Mouse (Mus musculus): ENCODE data around the gene Rnpep. TPM values are rescaled to one million over a fixed set of nuclear protein-coding genes. Genes with fewer than 3 reads are reported as not detected.
A peak's percentile ranks its signal among the peaks of the same experiment; 100 is the strongest.
"Not testable (repeated sequence)": the region's sequence is repeated elsewhere in the genome, so short reads cannot be mapped to it uniquely, and the experiment has no call there.

The Rnpep gene
- polyA plus RNA-seq, 1 experiment from 2014 or later, result 101 TPM

- H3K4me1 ChIP-seq (replicated peaks), result peaks cover 8% of the 10 kb centered on the region
- H3K4me2 ChIP-seq, result no peak overlapping the region
- H3K27me3 ChIP-seq, result peaks cover 16% of the 10 kb centered on the region
- H3K36me3 ChIP-seq, result no peaks in the 10 kb centered on the region
- H3K9ac ChIP-seq, result no peak overlapping the region
- H3K4me3 ChIP-seq, result no peak overlapping the region
- H3K27ac ChIP-seq, result no peak overlapping the region
- whole genome bisulfite sequencing, result 73% methylated on average over 4 of the region's 4 CpGs
- no peaks in the 10 kb centered on the region for H3K9me3 ChIP-seq
- no peak for ATAC-seq (ENCODE audit: low FRiP score)
Observed at GRCm38 (mm10) chr1:135252854-135253253, 31.0 kb downstream of the Rnpep start.

GRCm38 (mm10) chr1:135251405-135251804, 32.5 kb downstream of the Rnpep start:
- WGBS, result 93% methylated on average over 8 of the region's 8 CpGs
- Histone ChIP-seq H3K9me3 (no peaks in the 10 kb centered on the region), H3K36me3 (no peaks in the 10 kb centered on the region), H3K4me1 (replicated peaks) (peaks cover 8% of the 10 kb centered on the region), H3K27ac (no peak overlapping the region), H3K9ac (no peak overlapping the region), H3K4me2 (no peak overlapping the region), H3K27me3 (peaks cover 9% of the 10 kb centered on the region), H3K4me3 (no peak overlapping the region)
- no peak for ATAC-seq (ENCODE audit: low FRiP score)

- Histone ChIP-seq H3K36me3 (no peaks in the 10 kb centered on the region), H3K27ac (no peak overlapping the region), H3K4me1 (replicated peaks) (peaks cover 8% of the 10 kb centered on the region), H3K27me3 (peaks cover 9% of the 10 kb centered on the region), H3K4me2 (no peak overlapping the region), H3K9me3 (no peaks in the 10 kb centered on the region), H3K4me3 (no peak overlapping the region), H3K9ac (no peak overlapping the region)
- ATAC-seq (ENCODE audit: low FRiP score), result no peak
- 72% methylated on average over 2 of the region's 3 CpGs for WGBS
Observed at GRCm38 (mm10) chr1:135250706-135251105, 33.2 kb downstream of the Rnpep start.

GRCm38 (mm10) chr1:135248434-135248850, 35.4 kb downstream of the Rnpep start:
- Histone ChIP-seq H3K4me1 (replicated peaks) (peaks cover 8% of the 10 kb centered on the region), H3K4me2 (peak overlapping the region; percentile 61), H3K9ac (peak overlapping the region; percentile 65), H3K27me3 (peaks cover 9% of the 10 kb centered on the region), H3K9me3 (no peaks in the 10 kb centered on the region), H3K27ac (no peak overlapping the region), H3K4me3 (peak overlapping the region; percentile 43), H3K36me3 (no peaks in the 10 kb centered on the region)
- WGBS, result 7% methylated on average over 15 of the region's 15 CpGs
- peak; percentile 92 for ATAC-seq (ENCODE audit: low FRiP score)

GRCm38 (mm10) chr1:135244014-135244413, 39.9 kb downstream of the Rnpep start:
- Histone ChIP-seq H3K4me2 (no peak overlapping the region), H3K36me3 (no peaks in the 10 kb centered on the region), H3K27ac (no peak overlapping the region), H3K9ac (no peak overlapping the region), H3K9me3 (no peaks in the 10 kb centered on the region), H3K27me3 (0 out of 2 replicates have a peak, but pooled peaks cover 2% of the 10 kb centered on the region), H3K4me1 (replicated peaks) (peaks cover 8% of the 10 kb centered on the region), H3K4me3 (no peak overlapping the region)
- ATAC-seq (ENCODE audit: low FRiP score), result no peak
- 84% methylated on average over 8 of the region's 8 CpGs for WGBS

- H3K27me3 ChIP-seq; H3K9ac ChIP-seq; H3K27ac ChIP-seq; H3K4me3 ChIP-seq; H3K9me3 ChIP-seq; H3K4me1 ChIP-seq (replicated peaks); ATAC-seq (ENCODE audit: low FRiP score); H3K4me2 ChIP-seq; H3K36me3 ChIP-seq: not testable (repeated sequence)
- WGBS, result 94% methylated on average over 4 of the region's 4 CpGs
Observed at GRCm38 (mm10) chr1:135240206-135240605, 43.7 kb downstream of the Rnpep start.

GRCm38 (mm10) chr1:135237131-135237851, 46.6 kb downstream of the Rnpep start:
- no peak overlapping the region for H3K27ac ChIP-seq
- no peaks in the 10 kb centered on the region for H3K36me3 ChIP-seq
- H3K4me2 ChIP-seq, result no peak overlapping the region
- no peaks in the 10 kb centered on the region for H3K27me3 ChIP-seq
- no peak overlapping the region for H3K9ac ChIP-seq
- H3K4me3 ChIP-seq, result no peak overlapping the region
- no peak for ATAC-seq (ENCODE audit: low FRiP score)
- H3K9me3 ChIP-seq, result no peaks in the 10 kb centered on the region
- WGBS, result 76% methylated on average over 12 of the region's 12 CpGs
- no peaks in the 10 kb centered on the region for H3K4me1 ChIP-seq (replicated peaks)

- WGBS, result 89% methylated on average over 12 of the region's 12 CpGs
- H3K27ac ChIP-seq, result no peak overlapping the region
- no peaks in the 10 kb centered on the region for H3K27me3 ChIP-seq
- H3K9me3 ChIP-seq, result no peaks in the 10 kb centered on the region
- no peak for ATAC-seq (ENCODE audit: low FRiP score)
- no peak overlapping the region for H3K4me2 ChIP-seq
- no peaks in the 10 kb centered on the region for H3K4me1 ChIP-seq (replicated peaks)
- H3K4me3 ChIP-seq, result no peak overlapping the region
- no peaks in the 10 kb centered on the region for H3K36me3 ChIP-seq
- H3K9ac ChIP-seq, result no peak overlapping the region
Observed at GRCm38 (mm10) chr1:135234771-135235170, 49.1 kb downstream of the Rnpep start.

GRCm38 (mm10) chr1:135233961-135234360, 49.9 kb downstream of the Rnpep start:
- no peak overlapping the region for H3K9ac ChIP-seq
- H3K27me3 ChIP-seq, result no peaks in the 10 kb centered on the region
- ATAC-seq (ENCODE audit: low FRiP score), result no peak
- H3K4me1 ChIP-seq (replicated peaks), result no peaks in the 10 kb centered on the region
- no peaks in the 10 kb centered on the region for H3K36me3 ChIP-seq
- no peaks in the 10 kb centered on the region for H3K9me3 ChIP-seq
- no peak overlapping the region for H3K27ac ChIP-seq
- no peak overlapping the region for H3K4me2 ChIP-seq
- WGBS, result 89% methylated on average over 6 of the region's 6 CpGs
- no peak overlapping the region for H3K4me3 ChIP-seq

- H3K9me3 ChIP-seq; H3K4me1 ChIP-seq (replicated peaks); H3K9ac ChIP-seq; H3K36me3 ChIP-seq; H3K4me2 ChIP-seq; ATAC-seq (ENCODE audit: low FRiP score); H3K27ac ChIP-seq; H3K4me3 ChIP-seq; H3K27me3 ChIP-seq: not testable (repeated sequence)
- 78% methylated on average over 20 of the region's 20 CpGs for WGBS
Observed at GRCm38 (mm10) chr1:135231878-135232277, 52.0 kb downstream of the Rnpep start.

- H3K4me3 ChIP-seq, result no peak overlapping the region
- H3K9me3 ChIP-seq, result no peaks in the 10 kb centered on the region
- H3K4me1 ChIP-seq (replicated peaks), result no peaks in the 10 kb centered on the region
- no peak for ATAC-seq (ENCODE audit: low FRiP score)
- 79% methylated on average over 13 of the region's 13 CpGs for WGBS
- no peak overlapping the region for H3K4me2 ChIP-seq
- no peak overlapping the region for H3K9ac ChIP-seq
- H3K27ac ChIP-seq, result no peak overlapping the region
- H3K36me3 ChIP-seq, result no peaks in the 10 kb centered on the region
- no peaks in the 10 kb centered on the region for H3K27me3 ChIP-seq
Observed at GRCm38 (mm10) chr1:135227339-135227950, 56.4 kb downstream of the Rnpep start.

- Histone ChIP-seq H3K9ac (no peak overlapping the region), H3K4me1 (replicated peaks) (no peaks in the 10 kb centered on the region), H3K4me2 (no peak overlapping the region), H3K27me3 (no peaks in the 10 kb centered on the region), H3K27ac (no peak overlapping the region), H3K36me3 (no peaks in the 10 kb centered on the region), H3K4me3 (no peak overlapping the region), H3K9me3 (no peaks in the 10 kb centered on the region)
- no peak for ATAC-seq (ENCODE audit: low FRiP score)
- whole genome bisulfite sequencing, result 71% methylated on average over 6 of the region's 6 CpGs
Observed at GRCm38 (mm10) chr1:135224981-135225604, 58.8 kb downstream of the Rnpep start.

All from hindbrain, embryonic 13.5 days (tissue).